Mouse (Mus musculus): ENCODE measurements around the gene Hrk. TPM values are rescaled to one million over a fixed set of nuclear protein-coding genes. Genes with fewer than 3 reads are reported as not detected.

Hrk gene
- polyA plus RNA-seq, 1 experiment from 2014 or later = 3.5 TPM

DNA sequence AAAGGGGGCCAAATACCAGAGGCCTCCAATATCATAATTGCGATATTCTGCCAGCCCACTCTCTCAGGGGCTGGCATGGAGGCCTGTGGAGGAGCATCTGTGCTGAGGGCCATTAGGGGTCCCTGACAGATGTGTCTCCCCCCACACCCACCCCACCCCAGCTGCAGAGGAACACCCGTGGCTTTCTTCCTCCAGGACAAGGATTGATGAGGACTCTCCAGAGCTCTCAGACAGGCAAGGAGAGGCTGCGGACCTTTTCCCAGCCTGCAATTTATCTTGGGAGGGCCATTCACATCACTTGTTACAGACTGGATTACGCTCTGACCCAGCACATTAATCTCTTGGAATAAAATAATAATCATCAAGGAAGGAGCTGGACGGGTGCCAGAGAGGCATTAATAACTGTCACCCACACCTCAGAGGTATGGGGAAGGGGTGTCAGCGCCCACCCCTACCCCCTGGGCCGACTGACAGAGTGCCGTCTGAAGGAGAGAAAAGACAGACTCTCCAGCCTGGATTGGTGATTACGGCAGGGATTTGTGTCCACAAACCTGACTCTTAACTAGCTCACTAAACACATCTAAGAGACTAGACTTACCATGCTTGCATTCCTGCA lies 58.8 kb downstream of the Hrk start:
- WGBS = 40% methylated on average over 9 of the region's 9 CpGs
- peaks cover 15% of the 10 kb centered on the region; the same call in 1 of the 2 replicates for H3K36me3 ChIP-seq (ENCODE audit: control insufficient read depth, insufficient read depth, low read length)

DNA sequence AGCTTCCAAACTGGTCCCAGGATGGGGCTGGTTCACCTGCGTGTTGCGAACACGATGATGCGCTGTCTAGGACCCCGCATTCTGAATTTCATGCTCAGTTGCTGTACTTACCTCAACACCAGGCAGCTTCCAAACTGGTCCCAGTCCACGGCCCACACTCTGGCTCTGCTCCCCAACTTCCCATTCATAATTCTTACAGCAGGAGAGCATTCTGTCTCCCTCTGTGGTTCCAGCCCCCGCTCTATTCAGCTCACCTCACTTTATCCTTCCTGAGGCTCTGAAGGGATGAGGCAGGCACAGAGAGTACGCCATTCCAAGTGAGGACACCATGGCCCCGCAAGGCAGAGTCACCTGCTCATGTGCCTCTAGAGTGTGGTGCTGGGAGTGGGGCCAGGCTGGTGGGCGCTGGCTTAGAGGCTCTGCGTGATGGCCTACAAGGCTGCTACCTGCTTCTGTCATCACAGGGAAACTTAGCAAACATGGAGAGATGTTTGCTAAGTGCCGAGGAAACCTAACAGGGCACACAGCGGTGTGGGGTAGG lies 65.7 kb downstream of the Hrk start:
- Histone ChIP-seq H3K4me3 (ENCODE audit: low read depth, low read length) (no peak overlapping the region), H3K4me2 (ENCODE audit: low read depth, low read length) (no peak overlapping the region), H3K27ac (ENCODE audit: low read depth, low read length) (no peak overlapping the region), H3K9me3 (ENCODE audit: control insufficient read depth, low read length) (no peaks in the 10 kb centered on the region), H3K36me3 (ENCODE audit: control insufficient read depth, insufficient read depth, low read length) (peaks cover 47% of the 10 kb centered on the region), H3K4me1 (ENCODE audit: control insufficient read depth, insufficient read depth, low read length) (no peaks in the 10 kb centered on the region), H3K9ac (replicated peaks; ENCODE audit: low read depth, low read length) (no peak overlapping the region), H3K27me3 (ENCODE audit: control insufficient read depth, insufficient read depth, low read length) (no peaks in the 10 kb centered on the region)
- ATAC-seq (ENCODE audit: low read depth) = no peak
- WGBS = 94% methylated on average over 13 of the region's 13 CpGs

More for the DNA sequence above, 58.8 kb downstream of the Hrk start:
- Histone ChIP-seq H3K9me3 (ENCODE audit: control insufficient read depth, low read length) (no peaks in the 10 kb centered on the region), H3K4me1 (ENCODE audit: control insufficient read depth, insufficient read depth, low read length) (no peaks in the 10 kb centered on the region), H3K9ac (replicated peaks; ENCODE audit: low read depth, low read length) (no peak overlapping the region), H3K4me3 (ENCODE audit: low read depth, low read length) (no peak overlapping the region), H3K4me2 (ENCODE audit: low read depth, low read length) (no peak overlapping the region), H3K27me3 (ENCODE audit: control insufficient read depth, insufficient read depth, low read length) (no peaks in the 10 kb centered on the region), H3K27ac (ENCODE audit: low read depth, low read length) (no peak overlapping the region; the same call in 1 of the 2 replicates)
- no peak for ATAC-seq (ENCODE audit: low read depth)

DNA sequence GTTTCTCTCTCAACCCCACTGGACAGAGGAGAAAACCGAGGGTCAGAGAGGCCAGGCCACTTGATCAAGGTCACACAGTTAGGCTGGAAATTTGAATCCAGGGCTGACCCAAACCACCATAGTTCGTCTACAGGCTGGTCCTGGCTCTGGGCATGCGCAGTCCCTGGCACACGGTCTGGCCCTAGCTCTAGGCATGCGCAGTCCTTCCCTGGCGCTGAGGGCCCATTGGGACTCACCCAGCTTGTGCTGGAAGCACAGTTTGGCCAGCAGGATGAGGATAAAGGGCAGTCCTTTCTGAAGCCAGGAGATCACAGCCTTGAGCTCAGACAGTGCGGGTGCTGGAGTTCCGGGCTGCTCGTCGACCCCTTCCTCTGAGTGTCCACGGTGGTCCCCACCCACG lies 72.4 kb downstream of the Hrk start:
- no peak overlapping the region for H3K27ac ChIP-seq (ENCODE audit: low read depth, low read length)
- no peaks in the 10 kb centered on the region for H3K27me3 ChIP-seq (ENCODE audit: control insufficient read depth, insufficient read depth, low read length)
- H3K4me2 ChIP-seq (ENCODE audit: low read depth, low read length) = no peak overlapping the region
- H3K9me3 ChIP-seq (ENCODE audit: control insufficient read depth, low read length) = no peaks in the 10 kb centered on the region
- no peak for ATAC-seq (ENCODE audit: low read depth)
- no peaks in the 10 kb centered on the region for H3K4me1 ChIP-seq (ENCODE audit: control insufficient read depth, insufficient read depth, low read length)
- peaks cover 29% of the 10 kb centered on the region for H3K36me3 ChIP-seq (ENCODE audit: control insufficient read depth, insufficient read depth, low read length)
- H3K4me3 ChIP-seq (ENCODE audit: low read depth, low read length) = no peak overlapping the region
- H3K9ac ChIP-seq (replicated peaks; ENCODE audit: low read depth, low read length) = no peak overlapping the region
- WGBS = 82% methylated on average over 12 of the region's 12 CpGs

Other genes starting within 250 kb of the Hrk start
- gene Fbxo21, start 187.9 kb upstream of the Hrk start, polyA plus RNA-seq (2014; fragmentation: Nextera tagmentation; extraction: Ambion mirVana) = 143 and 159 TPM in 2 replicates
- 2.2 and 2.5 TPM in 2 replicates for gene Tesc, start 136.9 kb upstream of the Hrk start, polyA plus RNA-seq (2014; fragmentation: Nextera tagmentation; extraction: Ambion mirVana)
- 16.5 and 20.4 TPM in 2 replicates for gene Fbxw8, start 9.2 kb upstream of the Hrk start, polyA plus RNA-seq (2014; fragmentation: Nextera tagmentation; extraction: Ambion mirVana)
- 11.8 and 20.3 TPM in 2 replicates for gene Rnft2, start 80.5 kb downstream of the Hrk start, polyA plus RNA-seq (2014; fragmentation: Nextera tagmentation; extraction: Ambion mirVana)
- gene 2410131K14Rik, start 80.6 kb downstream of the Hrk start, polyA plus RNA-seq (2014; fragmentation: Nextera tagmentation; extraction: Ambion mirVana) = 15.7 and 16.0 TPM in 2 replicates